ENCODE assay signal across 35 mouse cellular contexts in the genomic region with DNA sequence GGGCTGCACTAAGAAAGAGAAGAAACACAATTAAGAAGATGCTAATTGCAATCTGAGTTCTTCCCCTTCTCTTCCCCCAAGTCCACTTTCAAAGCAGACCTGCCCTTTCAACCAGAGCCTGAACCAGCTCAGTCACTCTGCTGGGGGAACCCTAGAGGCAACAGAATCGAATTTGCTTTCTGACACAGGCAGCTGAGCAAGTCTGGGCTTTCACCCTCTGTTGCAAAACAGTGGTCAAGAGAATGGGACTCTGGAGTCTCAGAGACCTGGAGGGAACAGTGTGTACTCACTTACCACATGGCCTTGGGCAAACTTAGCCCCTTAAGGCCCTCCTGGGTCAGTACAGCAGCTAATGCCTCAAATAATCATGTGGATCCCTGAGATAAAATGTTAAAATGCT. TPM values are rescaled to one million over a fixed set of nuclear protein-coding genes. Genes with fewer than 3 reads are reported as not detected.
DNase-seq lines count a peak whose midpoint lies in the region; ATAC-seq and TF ChIP-seq lines count a peak whose summit lies in the region.
"Had no signal": no experiment of that assay in that cellular context is flagged by ENCODE, and none has a peak within 500 bp of the region (broad histone marks: within the 10 kb centered on the region; RNA-seq: fewer than 3 reads in every experiment).

No protein-coding gene starts in this region.

- TF ChIP-seq POLR2A in small intestine, adult 2 months (IDR thresholded peaks at IDR 0.05; ENCODE audit: low read depth, low read length), result no peak

- no peaks in the 10 kb centered on the region for H3K4me1 ChIP-seq in small intestine, adult 2 months (ENCODE audit: control insufficient read depth, insufficient read depth, insufficient read length, low read length)
- H3K4me1 ChIP-seq: embryonic facial prominence, embryonic 12.5 days; forebrain, embryonic 13.5 days; heart, embryonic 12.5 days; hindbrain, embryonic 15.5 days; limb, embryonic 10.5 days; midbrain, embryonic 10.5 days; neural tube, embryonic 13.5 days had no signal

- H3K27me3 ChIP-seq in small intestine, adult 2 months (ENCODE audit: control insufficient read depth, insufficient read depth, low read length), result no peaks in the 10 kb centered on the region
- H3K27me3 ChIP-seq: embryonic facial prominence, embryonic 12.5 days; forebrain, embryonic 13.5 days; hindbrain, embryonic 15.5 days; neural tube, embryonic 13.5 days had no signal

- H3K4me3 ChIP-seq in small intestine, adult 2 months (ENCODE audit: low read depth, low read length), result no peak overlapping the region
- H3K4me3 ChIP-seq: embryonic facial prominence, embryonic 12.5 days; erythroblast, embryonic 14.5 days; forebrain, embryonic 13.5 days; gastrocnemius, adult 2 months; heart, embryonic 12.5 days; hindbrain, embryonic 15.5 days; limb, embryonic 10.5 days; midbrain, embryonic 10.5 days; myocyte; neural tube, embryonic 13.5 days had no signal

- WGBS in small intestine, adult 2 months, result 55% methylated on average over 1 of the region's 1 CpGs

- TF ChIP-seq CTCF in small intestine, adult 2 months (IDR thresholded peaks at IDR 0.05; ENCODE audit: extremely low read depth, insufficient read length, insufficient replicate concordance, low read depth, low read length), result no peak

- no peaks in the 10 kb centered on the region for H3K36me3 ChIP-seq in small intestine, adult 2 months (ENCODE audit: control insufficient read depth, insufficient read depth, low read length)
- H3K36me3 ChIP-seq: embryonic facial prominence, embryonic 12.5 days; G1E; heart, embryonic 12.5 days; hindbrain, embryonic 15.5 days; limb, embryonic 10.5 days; midbrain, embryonic 10.5 days; neural tube, embryonic 13.5 days had no signal

- peak; percentile 40 for DNase-seq in adrenal gland, postnatal 14 days
- no peak for DNase-seq in adrenal gland, adult 8-10 months
- DNase-seq in spleen, postnatal 36 days (ENCODE audit: low spot score in 2 of 2), result peak; percentile 27 to 30
- DNase-seq in spleen, postnatal 14 days (ENCODE audit: low spot score in 2 of 2), result no peak
- DNase-seq in layer of hippocampus, postnatal 25 days (ENCODE audit: extremely low spot score in 1 of 2, low spot score in 1 of 2), result no peak
- DNase-seq in Muller cell, postnatal 12 days (ENCODE audit: inconsistent ontology term), result no peak
- DNase-seq: adrenal gland, postnatal 10 days; cerebellum, adult 11 months; cerebellum, adult 9-11 months; gastrocnemius, adult 2 months; heart, postnatal 36 days; kidney, adult 8-10 months; kidney, postnatal 14 days; lung, adult 2 months; lung, postnatal 4 days; right cerebral cortex, adult 18-20 months had no signal

- ATAC-seq in erythroblast, adult 5-6 weeks (replicated peaks; ENCODE audit: low FRiP score, poor library complexity, severe bottlenecking), result peak; percentile 22; the same call in 1 of the 2 replicates
- ATAC-seq: forebrain, embryonic 13.5 days; midbrain, embryonic 16.5 days had no signal

- peak overlapping the region; percentile 1; the same call in 1 of the 2 replicates for H3K27ac ChIP-seq in small intestine, adult 2 months (ENCODE audit: insufficient read depth, low read depth, low read length)
- H3K27ac ChIP-seq: embryonic facial prominence, embryonic 12.5 days; forebrain, embryonic 13.5 days; gastrocnemius, adult 2 months; hindbrain, embryonic 15.5 days; limb, embryonic 10.5 days; midbrain, embryonic 10.5 days; neural tube, embryonic 13.5 days had no signal

RNA-seq across cellular contexts. Expression of a gene that starts 20.2 kb away (rescaled TPM):
- not detected in 2 replicates for total RNA-seq in adrenal gland, postnatal 14 days (2021)
- total RNA-seq in adrenal gland, adult 8-10 months (2022), result under 1 TPM in 1 of 4 experiments, not detected in 3; 0.12 TPM
- total RNA-seq in erythroblast, adult 5-6 weeks (2015; ENCODE audit: low replicate concordance), result not detected in 2 replicates
- total RNA-seq in erythroblast, adult 5-6 weeks (2017; ENCODE audit: low replicate concordance), result not detected in 2 replicates
- not detected in 2 replicates for polyA plus RNA-seq in small intestine, adult 2 months (2012; rRNA removed)
- total RNA-seq in layer of hippocampus, postnatal 25 days (2021), result not detected
- total RNA-seq: adrenal gland, postnatal 10 days; G1E; gastrocnemius, adult 2 months; gastrocnemius, postnatal 4 days; heart, postnatal 36 days; layer of hippocampus, adult 18-20 months; layer of hippocampus, postnatal 14 days; liver, adult 2 months had no signal
- polyA plus RNA-seq: brain, embryonic 14.5 days; embryonic facial prominence, embryonic 12.5 days; erythroblast, embryonic 14.5 days; forebrain, embryonic 13.5 days; G1E; heart, embryonic 12.5 days; hindbrain, embryonic 15.5 days; intestine, embryonic 14.5 days; limb, embryonic 10.5 days; liver, adult 2 months; lung, adult 2 months; midbrain, embryonic 10.5 days; midbrain, embryonic 16.5 days; myocyte; neural tube, embryonic 13.5 days had no signal

RNA-seq across cellular contexts. Expression of a gene that starts 34.1 kb away (rescaled TPM):
- 172 and 203 TPM in 2 replicates for total RNA-seq in adrenal gland, postnatal 14 days (2021)
- total RNA-seq in adrenal gland, adult 8-10 months (2022), result 100 to 1,000 TPM in 3 of 4 experiments, 10 to 100 TPM in 1; 88.1 to 240 (median 162) TPM
- total RNA-seq in erythroblast, adult 5-6 weeks (2015; ENCODE audit: low replicate concordance), result 63.7 and 78.6 TPM in 2 replicates
- 55.2 and 86.4 TPM in 2 replicates for total RNA-seq in erythroblast, adult 5-6 weeks (2017; ENCODE audit: low replicate concordance)
- polyA plus RNA-seq in small intestine, adult 2 months (2012; rRNA removed), result 29.9 and 42.1 TPM in 2 replicates
- 10 to 100 TPM; 39.6 to 43.9 TPM for total RNA-seq in layer of hippocampus, postnatal 25 days (2021)
- total RNA-seq: G1E had no signal
- polyA plus RNA-seq: G1E had no signal

Comparison
In these comparisons a context has a peak if more than half of its experiments do, and no peak if none do; other contexts are left out.
1. DNase-seq: peak in adrenal gland, postnatal 14 days (single experiment) and spleen, postnatal 36 days (2 of 2); none in adrenal gland, adult 8-10 months (single experiment), spleen, postnatal 14 days (0 of 2), layer of hippocampus, postnatal 25 days (0 of 2) and Muller cell, postnatal 12 days (single experiment).